Mouse (Mus musculus): ENCODE measurements around the gene Psmd13. TPM values are rescaled to one million over a fixed set of nuclear protein-coding genes. Genes with fewer than 3 reads are reported as not detected.
"Not testable (repeated sequence)": the region's sequence is repeated elsewhere in the genome, so short reads cannot be mapped to it uniquely, and the experiment has no call there.

Psmd13 gene
- polyA plus RNA-seq, 1 experiment = 96.6 TPM

DNA sequence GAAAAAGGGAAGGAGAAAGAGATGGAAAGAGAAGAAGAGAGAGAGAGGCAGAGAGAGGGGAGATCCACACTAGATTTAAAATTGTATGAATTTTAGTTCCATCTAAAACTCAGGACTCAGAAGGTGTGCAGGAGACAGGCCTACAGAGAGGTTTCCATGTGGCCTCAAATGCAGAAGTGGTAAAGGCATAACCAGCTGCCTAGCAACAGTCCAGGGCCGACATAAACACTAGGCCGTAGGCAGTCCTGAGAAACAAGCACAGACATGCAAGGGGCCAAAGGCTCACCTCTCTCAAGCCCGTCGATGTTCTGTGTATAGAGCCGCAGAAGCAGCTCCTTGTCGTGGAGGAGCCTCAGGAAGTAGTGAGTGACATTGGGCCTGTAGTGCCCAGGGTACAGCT is 4.4 kb upstream of the Psmd13 start:
- no peak overlapping the region for H3K4me3 ChIP-seq (ENCODE audit: insufficient read depth, low read length)
- H3K4me1 ChIP-seq (ENCODE audit: control insufficient read depth, insufficient read depth, low read length) = no peaks in the 10 kb centered on the region
- no peak overlapping the region for H3K27ac ChIP-seq (ENCODE audit: insufficient read depth, low read length)
- no peak for TF ChIP-seq POLR2A (IDR thresholded peaks at IDR 0.05; ENCODE audit: extremely low read depth, insufficient read depth, low read length)
- no peak for TF ChIP-seq CTCF (IDR thresholded peaks at IDR 0.05; ENCODE audit: extremely low read depth, insufficient read depth, low read length)

DNA sequence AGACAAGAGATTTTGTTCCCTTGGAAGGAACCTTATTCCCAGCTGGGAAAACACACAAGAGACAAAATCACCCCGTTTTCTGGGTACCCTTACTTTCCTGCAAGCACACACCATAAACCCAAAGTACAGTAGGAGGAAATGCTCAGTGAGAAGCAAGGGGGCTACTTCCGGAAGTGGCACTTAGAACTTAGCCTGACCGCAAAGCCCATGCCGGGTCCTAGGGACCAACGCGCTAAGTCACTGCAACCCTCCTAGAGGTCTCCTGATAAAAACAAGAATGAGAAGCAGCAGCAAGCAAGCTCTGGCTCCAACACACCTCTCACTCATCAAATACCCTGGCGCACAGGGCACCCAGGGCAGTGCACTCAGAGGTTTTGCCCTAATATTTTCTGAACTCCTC is 2.4 kb upstream of the Psmd13 start:
- H3K27ac ChIP-seq (ENCODE audit: insufficient read depth, low read length) = no peak overlapping the region
- no peak overlapping the region for H3K4me3 ChIP-seq (ENCODE audit: insufficient read depth, low read length)
- no peak for TF ChIP-seq CTCF (IDR thresholded peaks at IDR 0.05; ENCODE audit: extremely low read depth, insufficient read depth, low read length)
- no peak for TF ChIP-seq POLR2A (IDR thresholded peaks at IDR 0.05; ENCODE audit: extremely low read depth, insufficient read depth, low read length)
- H3K4me1 ChIP-seq (ENCODE audit: control insufficient read depth, insufficient read depth, low read length) = peaks cover 2% of the 10 kb centered on the region; the same call in 1 of the 2 replicates

DNA sequence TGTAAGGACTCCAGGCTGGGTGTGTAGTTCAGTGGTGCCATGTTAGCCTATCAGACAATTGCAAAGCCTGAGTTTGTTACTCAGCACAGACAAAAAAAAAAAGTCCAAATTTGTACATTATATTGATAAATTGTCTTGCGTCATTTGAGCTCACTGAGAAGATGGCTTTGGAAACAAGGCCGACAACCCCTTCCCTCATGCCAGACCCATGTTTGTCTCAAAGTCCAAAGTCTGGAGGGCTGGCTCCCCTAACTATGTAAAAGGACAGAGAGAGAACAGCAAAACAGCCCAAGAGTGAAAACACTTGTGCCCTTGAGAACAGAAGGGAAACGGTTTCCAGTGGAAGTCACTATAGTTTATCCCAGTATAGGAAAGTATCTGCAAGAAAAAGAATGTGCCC is 1.3 kb upstream of the Psmd13 start:
- Histone ChIP-seq H3K4me1 (ENCODE audit: control insufficient read depth, insufficient read depth, low read length) (peaks cover 2% of the 10 kb centered on the region; the same call in 1 of the 2 replicates), H3K27ac (ENCODE audit: insufficient read depth, low read length) (no peak overlapping the region), H3K4me3 (ENCODE audit: insufficient read depth, low read length) (no peak overlapping the region; the same call in 1 of the 2 replicates)
- TF ChIP-seq POLR2A (IDR thresholded peaks at IDR 0.05; ENCODE audit: extremely low read depth, insufficient read depth, low read length) (no peak), CTCF (IDR thresholded peaks at IDR 0.05; ENCODE audit: extremely low read depth, insufficient read depth, low read length) (no peak)

DNA sequence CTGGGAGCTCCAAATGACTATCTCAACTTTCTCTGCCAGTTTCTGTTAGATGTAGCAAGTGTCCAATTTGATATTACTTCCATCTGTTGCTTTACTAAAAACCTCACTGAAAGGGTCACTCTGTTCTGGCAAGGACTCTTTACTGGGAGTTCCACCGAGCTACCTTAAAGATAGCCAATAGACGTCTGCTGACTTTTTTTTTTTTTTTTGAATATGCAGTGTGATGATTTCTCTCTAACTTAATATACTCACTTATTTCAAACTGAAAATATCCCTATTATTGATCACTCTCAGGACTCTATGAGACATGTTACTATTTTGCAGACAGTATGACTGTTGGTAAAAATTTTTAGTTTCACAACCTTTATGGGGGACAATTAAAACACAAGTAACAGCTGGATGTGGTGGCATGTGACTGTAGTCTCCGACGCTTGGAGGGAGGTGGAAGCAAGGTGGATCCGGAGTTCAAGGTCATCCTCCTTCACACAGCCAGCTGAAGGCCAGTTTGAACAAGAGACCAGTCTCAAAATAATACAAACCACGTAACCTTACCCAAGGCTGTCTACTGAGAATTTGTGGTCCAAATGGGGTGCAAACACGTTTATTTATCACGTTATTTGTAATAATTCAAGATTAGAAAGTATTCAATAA is 778 bp upstream of the Psmd13 start:
- H3K27ac ChIP-seq (ENCODE audit: insufficient read depth, low read length) = no peak overlapping the region
- H3K4me1 ChIP-seq (ENCODE audit: control insufficient read depth, insufficient read depth, low read length) = peaks cover 2% of the 10 kb centered on the region; the same call in 1 of the 2 replicates
- peak overlapping the region; percentile 68 for H3K4me3 ChIP-seq (ENCODE audit: insufficient read depth, low read length)
- TF ChIP-seq CTCF (IDR thresholded peaks at IDR 0.05; ENCODE audit: extremely low read depth, insufficient read depth, low read length) (no peak), POLR2A (IDR thresholded peaks at IDR 0.05; ENCODE audit: extremely low read depth, insufficient read depth, low read length) (no peak)

DNA sequence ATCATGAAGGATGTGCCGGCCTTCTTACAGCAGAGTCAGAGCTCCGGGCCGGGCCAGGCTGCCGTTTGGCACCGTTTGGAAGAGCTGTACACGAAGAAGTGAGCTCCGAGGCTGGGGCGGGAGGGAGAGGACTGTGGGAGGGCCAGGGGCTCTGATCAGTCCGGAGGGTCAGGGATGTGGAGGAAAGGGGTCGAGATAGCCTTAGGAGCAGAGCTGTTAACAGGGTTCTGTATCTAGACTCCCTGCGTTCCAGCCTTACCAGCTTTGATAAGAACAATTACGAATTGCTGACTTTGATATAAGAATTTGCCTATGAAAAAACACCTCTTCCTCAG is 668 bp downstream of the Psmd13 start:
- no peak overlapping the region for H3K27ac ChIP-seq (ENCODE audit: insufficient read depth, low read length)
- no peak for TF ChIP-seq POLR2A (IDR thresholded peaks at IDR 0.05; ENCODE audit: extremely low read depth, insufficient read depth, low read length)
- no peak for TF ChIP-seq CTCF (IDR thresholded peaks at IDR 0.05; ENCODE audit: extremely low read depth, insufficient read depth, low read length)
- H3K4me3 ChIP-seq (ENCODE audit: insufficient read depth, low read length) = peak overlapping the region; percentile 68
- peaks cover 2% of the 10 kb centered on the region; the same call in 1 of the 2 replicates for H3K4me1 ChIP-seq (ENCODE audit: control insufficient read depth, insufficient read depth, low read length)

DNA sequence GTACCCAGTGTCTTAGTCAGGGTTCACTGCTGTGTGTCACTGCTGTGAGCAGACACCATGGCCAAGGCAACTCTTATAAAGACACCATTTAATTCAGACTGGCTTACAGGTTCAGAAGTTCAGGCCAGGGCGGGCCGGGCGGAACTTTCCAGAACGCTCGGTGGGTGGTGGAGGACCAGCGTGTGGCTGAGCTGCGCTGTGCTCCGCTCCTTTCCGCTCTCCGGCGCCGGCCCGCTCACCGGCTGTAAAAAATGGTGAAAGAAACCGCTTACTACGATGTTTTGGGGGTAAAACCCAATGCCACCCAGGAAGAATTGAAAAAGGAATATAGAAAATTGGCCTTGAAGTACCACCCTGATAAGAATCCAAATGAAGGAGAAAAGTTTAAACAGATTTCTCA is 8.9 kb downstream of the Psmd13 start:
- H3K4me1 ChIP-seq (ENCODE audit: control insufficient read depth, insufficient read depth, low read length); H3K27ac ChIP-seq (ENCODE audit: insufficient read depth, low read length); H3K4me3 ChIP-seq (ENCODE audit: insufficient read depth, low read length): not testable (repeated sequence)

DNA sequence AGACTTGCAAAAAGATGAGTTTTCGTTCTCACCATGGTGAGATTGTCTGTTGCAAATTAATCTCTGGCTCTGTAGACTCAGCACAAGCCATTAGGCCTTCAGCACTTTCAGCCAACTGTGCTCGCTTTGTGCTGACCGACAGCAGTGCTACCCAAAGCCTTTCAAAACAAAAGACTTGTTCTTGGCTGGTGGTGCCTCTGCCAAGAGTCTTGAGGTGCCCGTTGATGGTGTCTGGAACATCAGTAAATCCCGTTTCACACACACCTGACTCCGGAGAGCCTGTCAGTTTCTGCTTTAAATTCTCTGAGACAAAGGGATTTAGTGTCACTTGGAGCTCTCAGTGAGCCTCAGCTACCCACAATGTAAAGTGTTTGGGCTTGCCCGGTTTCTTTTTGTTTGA is 12.3 kb downstream of the Psmd13 start:
- Histone ChIP-seq H3K4me1 (ENCODE audit: control insufficient read depth, insufficient read depth, low read length) (no peaks in the 10 kb centered on the region), H3K27ac (ENCODE audit: insufficient read depth, low read length) (no peak overlapping the region), H3K4me3 (ENCODE audit: insufficient read depth, low read length) (no peak overlapping the region)
- TF ChIP-seq CTCF (IDR thresholded peaks at IDR 0.05; ENCODE audit: extremely low read depth, insufficient read depth, low read length) = no peak
- TF ChIP-seq POLR2A (IDR thresholded peaks at IDR 0.05; ENCODE audit: extremely low read depth, insufficient read depth, low read length) = no peak

DNA sequence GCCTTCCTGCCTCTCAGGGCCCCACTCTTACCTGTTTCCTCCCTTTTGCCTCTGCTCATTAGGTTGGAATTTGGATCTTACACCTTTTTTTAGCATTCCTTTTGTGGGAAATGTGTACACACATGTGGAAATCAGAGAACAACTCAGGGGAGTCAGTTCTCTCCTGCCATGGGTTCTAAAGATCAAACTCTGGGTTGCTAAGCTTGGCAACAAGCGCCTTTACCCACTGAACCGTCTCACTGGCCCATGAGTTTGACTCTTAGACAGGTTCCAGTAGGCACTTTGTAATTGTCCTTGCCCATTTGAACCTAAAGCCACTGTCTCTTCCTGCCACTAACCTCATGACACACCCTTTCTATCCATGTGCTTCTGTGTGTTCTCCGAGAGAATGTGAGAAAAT is 12.8 kb downstream of the Psmd13 start:
- H3K4me1 ChIP-seq (ENCODE audit: control insufficient read depth, insufficient read depth, low read length) = no peaks in the 10 kb centered on the region
- TF ChIP-seq POLR2A (IDR thresholded peaks at IDR 0.05; ENCODE audit: extremely low read depth, insufficient read depth, low read length) = no peak
- TF ChIP-seq CTCF (IDR thresholded peaks at IDR 0.05; ENCODE audit: extremely low read depth, insufficient read depth, low read length) = no peak

DNA sequence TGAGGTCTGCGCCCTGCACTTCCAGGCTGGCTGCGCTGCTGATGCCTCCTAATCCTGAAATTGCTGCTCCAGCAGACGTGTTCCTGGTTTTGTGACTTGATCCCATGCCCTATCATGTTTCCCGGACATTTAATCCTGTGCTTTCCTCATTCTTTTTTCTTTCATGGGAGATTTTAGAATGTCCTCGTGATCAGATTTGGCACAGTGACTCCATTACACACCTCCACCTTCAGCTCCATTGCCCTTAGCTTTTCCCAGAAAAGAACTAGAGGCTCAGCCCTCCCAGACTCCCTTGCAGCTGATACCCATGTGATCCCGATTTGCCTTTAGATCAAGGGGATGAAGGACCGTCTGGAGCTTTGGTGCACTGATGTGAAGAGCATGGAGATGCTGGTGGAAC is 16.1 kb downstream of the Psmd13 start:
- Histone ChIP-seq H3K27ac (ENCODE audit: insufficient read depth, low read length) (no peak overlapping the region), H3K4me3 (ENCODE audit: insufficient read depth, low read length) (no peak overlapping the region)
- no peak for TF ChIP-seq POLR2A (IDR thresholded peaks at IDR 0.05; ENCODE audit: extremely low read depth, insufficient read depth, low read length)
- no peak for TF ChIP-seq CTCF (IDR thresholded peaks at IDR 0.05; ENCODE audit: extremely low read depth, insufficient read depth, low read length)

More for the DNA sequence above, 12.8 kb downstream of the Psmd13 start:
- Histone ChIP-seq H3K27ac (ENCODE audit: insufficient read depth, low read length) (no peak overlapping the region), H3K4me3 (ENCODE audit: insufficient read depth, low read length) (no peak overlapping the region)

DNA sequence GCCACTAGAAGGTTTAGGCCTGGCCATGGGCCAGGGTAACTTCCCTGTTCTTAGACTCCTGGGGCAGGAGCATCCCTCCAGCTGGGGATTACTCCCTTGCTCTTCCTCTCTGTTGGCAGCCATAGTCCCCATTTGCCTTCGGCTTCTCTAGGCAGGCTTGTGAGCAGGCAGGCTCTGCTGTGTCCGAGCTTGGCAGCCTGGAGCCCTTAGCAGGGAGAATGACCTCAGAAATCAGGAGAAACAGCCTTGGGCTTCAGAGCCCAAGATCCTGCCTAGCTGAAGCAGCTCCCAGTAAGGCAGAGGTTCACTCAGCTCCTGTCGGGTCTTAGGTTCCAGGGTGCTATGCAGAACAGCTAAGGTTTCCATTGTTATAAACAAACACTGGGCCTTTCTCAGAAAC is 17.4 kb downstream of the Psmd13 start:
- Histone ChIP-seq H3K4me1 (ENCODE audit: control insufficient read depth, insufficient read depth, low read length) (0 out of 2 replicates have a peak, but pooled peaks cover 1% of the 10 kb centered on the region), H3K4me3 (ENCODE audit: insufficient read depth, low read length) (no peak overlapping the region), H3K27ac (ENCODE audit: insufficient read depth, low read length) (no peak overlapping the region)
- TF ChIP-seq POLR2A (IDR thresholded peaks at IDR 0.05; ENCODE audit: extremely low read depth, insufficient read depth, low read length) = no peak
- no peak for TF ChIP-seq CTCF (IDR thresholded peaks at IDR 0.05; ENCODE audit: extremely low read depth, insufficient read depth, low read length)

More for the DNA sequence above, 16.1 kb downstream of the Psmd13 start:
- 0 out of 2 replicates have a peak, but pooled peaks cover 1% of the 10 kb centered on the region for H3K4me1 ChIP-seq (ENCODE audit: control insufficient read depth, insufficient read depth, low read length)

Data from cortical plate, adult 2 months (tissue).